Mouse (Mus musculus): ENCODE data around the gene Ccdc30.

Gene Ccdc30

DNA sequence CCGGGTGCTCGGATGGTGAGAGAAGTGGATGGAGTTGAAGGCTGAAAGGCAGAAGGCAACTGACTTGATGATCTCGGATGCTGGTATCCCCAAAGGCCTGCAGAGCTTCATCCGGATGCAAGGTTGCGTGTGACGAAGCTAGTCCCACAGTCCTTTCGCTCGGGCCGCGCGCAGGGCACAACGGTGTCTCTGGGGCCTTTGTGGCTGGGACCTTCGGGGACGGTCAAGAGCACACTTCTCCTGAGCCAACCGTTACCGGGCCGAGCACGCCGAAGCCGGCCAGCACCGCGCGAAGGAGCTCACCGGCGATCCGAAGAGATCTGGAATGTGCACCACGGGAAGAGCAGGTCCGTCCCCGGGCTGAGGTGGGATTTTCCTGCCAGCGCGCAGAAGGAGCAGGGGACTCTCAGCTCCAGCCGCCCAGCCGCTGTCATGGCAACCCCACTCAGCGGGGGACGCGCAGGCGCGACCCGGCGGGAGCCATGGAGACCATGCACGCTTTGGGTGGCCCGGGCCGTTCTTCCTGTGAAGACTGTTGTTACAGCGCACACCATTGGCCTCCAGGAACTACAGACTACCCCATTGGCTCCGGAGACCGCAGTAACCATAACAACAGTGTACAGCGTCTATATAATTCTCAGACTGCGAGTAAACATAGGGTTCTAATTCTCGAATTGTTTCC, at the start of gene Ccdc30:
Gene Ccdc30 (minus strand): TSS at position 450 of the 682 bp plus-strand sequence.
- DNase-seq (ENCODE audit: low read depth, low spot score) = peak; percentile 96

- DNase-seq (ENCODE audit: low read depth, low spot score) = no peak
These were observed 48.6 kb upstream of the Ccdc30 start for GRCm38 (mm10) chr4:119463756-119464419.

DNA sequence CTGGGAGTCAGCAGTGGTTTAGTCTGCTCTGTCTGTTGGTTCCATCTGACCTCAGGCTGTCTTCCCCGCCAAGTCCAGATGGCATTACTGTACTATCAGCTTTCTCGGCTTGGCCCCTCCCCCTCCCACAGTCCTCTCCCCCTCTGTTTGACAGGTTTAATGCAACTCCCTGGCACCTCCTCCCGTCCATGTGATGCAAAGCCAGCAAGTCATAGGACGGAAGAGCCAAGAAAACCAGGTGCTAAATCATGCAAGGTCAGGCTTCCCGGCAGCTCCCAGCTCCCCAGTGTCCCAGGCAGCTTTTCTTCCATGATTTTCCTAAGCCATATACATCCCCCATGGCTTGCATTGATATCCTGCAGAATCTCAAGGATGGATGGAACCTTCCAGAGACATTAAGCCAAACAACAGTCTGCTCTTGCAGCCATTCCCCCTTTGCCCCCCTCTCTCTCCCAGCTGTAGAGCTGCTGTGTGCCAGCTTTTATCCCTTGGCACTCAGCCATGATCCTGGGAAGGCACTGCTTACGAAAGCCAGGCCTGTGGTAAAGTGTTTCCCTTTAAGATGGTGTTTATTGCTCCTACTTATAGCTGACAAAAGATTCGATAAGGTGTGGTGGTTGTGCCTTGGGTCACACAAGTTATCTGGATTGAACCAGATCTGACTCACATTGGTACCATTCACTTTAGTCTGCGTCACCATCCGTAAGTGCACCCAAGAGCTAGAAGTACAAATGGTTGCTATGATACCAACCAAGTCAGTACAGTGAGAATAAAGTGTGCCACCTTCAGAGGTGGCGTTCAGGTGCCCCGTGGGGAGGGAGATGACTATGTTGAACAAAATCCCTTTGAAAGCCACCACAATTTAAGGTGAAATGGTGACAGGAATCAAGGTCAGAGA, 47.8 kb upstream of the Ccdc30 start:
- peak; percentile 20 for DNase-seq (ENCODE audit: low read depth, low spot score)

DNA sequence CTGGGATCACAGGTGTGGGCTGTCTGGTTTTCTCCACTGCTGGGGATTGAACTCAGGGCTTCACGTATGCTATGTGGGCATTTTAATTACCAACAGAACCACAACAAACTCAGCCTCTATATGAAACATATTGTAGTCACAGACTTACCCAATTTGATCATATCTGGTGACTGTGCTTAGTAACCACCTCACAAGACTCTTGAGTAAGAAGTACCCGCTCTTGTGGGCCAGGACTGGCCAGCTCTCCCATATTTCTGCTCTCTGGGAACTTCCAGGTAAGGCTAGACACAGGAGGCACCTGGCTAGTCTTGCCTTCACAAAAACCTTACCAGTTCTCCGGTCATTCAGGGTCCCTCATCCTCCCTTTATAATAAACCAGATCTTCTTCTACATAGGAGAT, 47.1 kb upstream of the Ccdc30 start:
- DNase-seq (ENCODE audit: low read depth, low spot score) = no peak

- no peak for DNase-seq (ENCODE audit: low read depth, low spot score)
These were observed 45.4 kb upstream of the Ccdc30 start for GRCm38 (mm10) chr4:119460728-119461141.

GRCm38 (mm10) chr4:119460296-119460695, 45.0 kb upstream of the Ccdc30 start:
- peak; percentile 63 for DNase-seq (ENCODE audit: low read depth, low spot score)

GRCm38 (mm10) chr4:119453533-119453932, 38.2 kb upstream of the Ccdc30 start:
- peak; percentile 12 for DNase-seq (ENCODE audit: low read depth, low spot score)

- no peak for DNase-seq (ENCODE audit: low read depth, low spot score)
These were observed 37.8 kb upstream of the Ccdc30 start for GRCm38 (mm10) chr4:119453128-119453527.

- DNase-seq (ENCODE audit: low read depth, low spot score) = no peak
These were observed 35.1 kb upstream of the Ccdc30 start for GRCm38 (mm10) chr4:119450436-119450835.

DNA sequence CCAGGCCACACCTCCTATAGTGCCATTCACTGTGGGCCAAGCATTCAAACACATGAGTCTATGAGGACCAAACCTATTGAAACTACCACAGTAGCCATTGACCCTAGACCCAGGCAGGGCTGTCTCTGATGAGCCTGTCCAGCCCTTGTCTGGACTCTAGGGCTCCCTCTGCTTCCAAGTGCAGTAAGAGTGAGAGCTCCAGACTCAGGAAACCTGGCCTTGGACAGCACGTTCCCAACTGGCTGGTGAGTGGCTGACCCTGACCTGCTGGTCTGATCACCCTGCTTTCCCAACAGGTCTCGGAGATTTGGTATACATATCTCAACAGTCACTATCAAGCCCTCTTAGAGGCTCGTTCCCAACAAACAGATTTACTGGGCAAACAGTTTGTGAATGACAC, 32.5 kb upstream of the Ccdc30 start:
- no peak for DNase-seq (ENCODE audit: low read depth, low spot score)

GRCm38 (mm10) chr4:119447261-119447660, 31.9 kb upstream of the Ccdc30 start:
- DNase-seq (ENCODE audit: low read depth, low spot score) = no peak

GRCm38 (mm10) chr4:119442539-119442938, 27.2 kb upstream of the Ccdc30 start:
- DNase-seq (ENCODE audit: low read depth, low spot score) = peak; percentile 77

GRCm38 (mm10) chr4:119441836-119442235, 26.5 kb upstream of the Ccdc30 start:
- peak; percentile 67 for DNase-seq (ENCODE audit: low read depth, low spot score)

GRCm38 (mm10) chr4:119437936-119438335, 22.6 kb upstream of the Ccdc30 start:
- no peak for DNase-seq (ENCODE audit: low read depth, low spot score)

DNA sequence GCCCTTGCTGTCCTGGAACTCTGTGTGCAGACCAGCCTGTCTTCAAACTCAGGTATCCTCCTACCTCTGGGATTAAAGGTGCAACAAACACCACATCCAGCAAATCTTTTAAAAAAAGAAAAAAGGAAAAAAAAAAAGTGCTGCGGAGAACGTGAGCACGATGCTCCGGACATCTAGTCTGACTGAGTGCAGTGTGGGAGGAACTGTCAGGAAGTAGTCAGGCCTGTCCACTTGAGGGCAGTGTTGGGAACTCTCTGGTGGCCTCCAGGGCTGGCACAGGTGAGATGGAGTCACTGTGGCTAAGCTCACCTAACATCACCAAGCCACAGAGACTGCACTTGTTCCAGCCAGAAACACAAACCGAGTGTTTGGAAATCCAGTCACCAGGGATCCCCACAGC, 15.4 kb upstream of the Ccdc30 start:
- peak; percentile 71 for DNase-seq (ENCODE audit: low read depth, low spot score)

DNA sequence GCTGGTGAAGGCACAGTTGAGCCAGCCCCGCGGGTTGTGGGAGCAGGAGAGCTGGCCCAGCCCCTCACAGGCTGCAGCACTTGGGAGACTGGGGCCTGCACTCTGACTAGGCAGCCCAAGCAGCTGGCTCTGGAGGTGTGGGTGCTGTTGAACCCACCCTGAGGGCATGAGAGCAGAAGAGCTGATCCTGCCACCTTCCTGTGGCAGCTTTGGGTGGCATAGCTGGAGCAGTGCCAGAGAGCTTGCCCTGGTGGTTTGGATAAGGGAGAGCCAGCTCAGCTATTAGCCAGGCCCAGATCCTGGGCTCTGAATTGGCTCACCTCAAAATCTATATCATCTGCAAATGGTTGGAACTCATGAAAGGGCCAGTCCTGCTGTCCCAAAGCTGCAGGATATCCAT, 12.4 kb upstream of the Ccdc30 start:
- DNase-seq (ENCODE audit: low read depth, low spot score) = no peak

DNA sequence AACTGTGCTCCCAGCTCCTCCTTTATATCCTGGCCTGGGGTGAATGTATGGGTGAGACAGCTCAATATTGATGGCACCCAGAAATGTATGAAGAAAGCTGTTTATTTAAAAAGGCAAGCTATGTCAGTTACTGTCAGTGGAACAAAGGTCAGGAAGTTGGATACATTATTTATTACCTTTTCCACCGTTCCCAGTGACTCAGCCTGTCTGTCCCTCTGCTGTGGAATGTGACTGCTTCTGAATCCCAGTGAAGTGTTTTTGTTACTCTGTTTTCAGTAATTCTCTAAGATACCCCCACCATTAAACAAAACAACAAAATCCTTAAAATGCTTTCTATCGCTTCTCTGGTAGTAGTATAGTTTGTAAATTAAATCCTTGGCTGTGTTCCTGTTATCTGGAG, 10.3 kb upstream of the Ccdc30 start:
- no peak for DNase-seq (ENCODE audit: low read depth, low spot score)

DNA sequence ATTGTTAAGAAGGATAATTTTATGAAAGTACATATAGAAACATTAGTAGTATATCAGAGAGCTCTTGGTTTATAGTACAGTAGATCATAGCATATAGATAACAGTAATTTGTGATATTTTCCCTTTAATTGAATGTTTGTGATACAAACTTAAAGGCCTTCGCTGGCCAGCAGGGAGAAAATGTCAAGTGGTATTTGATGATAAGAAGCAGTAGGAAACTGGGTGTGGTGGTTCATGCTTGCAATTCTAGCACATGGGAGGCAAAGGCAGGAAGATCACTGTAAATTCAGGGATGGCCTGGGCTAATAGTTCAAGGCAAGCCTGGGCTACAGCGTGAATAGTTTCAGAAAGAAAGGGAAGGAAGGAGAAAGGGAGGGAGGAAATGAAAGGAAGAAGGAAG, 9.8 kb upstream of the Ccdc30 start:
- no peak for DNase-seq (ENCODE audit: low read depth, low spot score)

DNA sequence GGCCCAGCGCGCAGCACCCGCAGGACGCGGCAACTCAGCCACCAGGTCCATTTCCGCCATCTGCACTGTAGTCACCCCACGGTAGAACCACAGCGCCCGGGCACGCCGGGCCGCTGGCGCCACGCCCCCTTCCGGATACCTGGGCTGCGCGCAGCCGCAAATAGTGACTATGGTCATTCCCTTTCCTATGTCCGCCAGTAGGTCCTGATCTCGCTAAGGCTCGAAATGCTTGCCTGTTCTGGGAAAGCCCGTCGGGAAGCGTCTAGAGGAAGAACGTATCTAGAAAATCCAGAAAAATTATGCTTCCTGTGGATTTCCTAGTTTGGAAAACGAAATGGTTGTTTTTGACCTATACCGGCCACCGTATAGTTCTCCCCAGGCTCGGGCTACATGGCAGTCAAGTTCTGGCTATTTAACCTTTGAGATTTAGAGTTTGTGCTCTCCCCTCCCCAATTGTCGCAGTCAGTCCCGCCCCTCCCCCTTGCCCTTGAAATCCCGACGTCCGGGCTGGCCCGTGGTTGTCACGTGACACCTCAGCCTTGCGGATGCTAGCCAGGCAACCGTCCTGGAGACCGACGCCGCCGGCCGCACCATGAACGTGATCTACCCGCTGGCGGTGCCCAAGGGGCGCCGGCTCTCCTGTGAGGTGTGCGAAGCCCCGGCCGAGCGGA, 7.1 kb upstream of the Ccdc30 start, which contains the start of the genes Ppcs and Zmynd12:
Gene Ppcs (minus strand): TSS at position 127 of the 671 bp plus-strand sequence.
Gene Zmynd12 (plus strand): TSS at position 521 of the 671 bp plus-strand sequence.
- DNase-seq (ENCODE audit: low read depth, low spot score) = peak; percentile 97

GRCm38 (mm10) chr4:119421921-119422293, 6.6 kb upstream of the Ccdc30 start:
- DNase-seq (ENCODE audit: low read depth, low spot score) = no peak

- DNase-seq (ENCODE audit: low read depth, low spot score) = no peak
These were observed 5.9 kb upstream of the Ccdc30 start for GRCm38 (mm10) chr4:119421191-119421590.

DNA sequence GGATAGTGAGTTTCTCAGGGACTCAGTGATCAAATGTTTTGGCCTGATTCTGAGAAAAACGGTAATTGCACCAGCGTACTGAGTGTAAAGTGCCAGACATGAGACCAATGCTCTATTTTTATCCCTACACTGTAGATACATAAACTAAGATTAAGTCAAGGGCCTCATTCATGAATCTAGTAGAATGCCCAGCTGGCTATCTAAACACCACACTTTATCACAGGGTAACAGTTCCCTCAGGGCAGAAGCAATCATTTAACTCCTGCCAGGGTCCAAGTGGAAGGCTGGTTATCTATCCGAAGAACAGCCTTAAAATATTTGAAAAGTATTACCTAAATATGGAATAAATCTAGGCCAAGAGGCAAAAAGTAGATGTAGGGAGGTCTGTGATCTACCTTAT, 2.6 kb upstream of the Ccdc30 start:
- DNase-seq (ENCODE audit: low read depth, low spot score) = no peak
